Mouse (Mus musculus): ENCODE results near the gene Vcam1.

DNA sequence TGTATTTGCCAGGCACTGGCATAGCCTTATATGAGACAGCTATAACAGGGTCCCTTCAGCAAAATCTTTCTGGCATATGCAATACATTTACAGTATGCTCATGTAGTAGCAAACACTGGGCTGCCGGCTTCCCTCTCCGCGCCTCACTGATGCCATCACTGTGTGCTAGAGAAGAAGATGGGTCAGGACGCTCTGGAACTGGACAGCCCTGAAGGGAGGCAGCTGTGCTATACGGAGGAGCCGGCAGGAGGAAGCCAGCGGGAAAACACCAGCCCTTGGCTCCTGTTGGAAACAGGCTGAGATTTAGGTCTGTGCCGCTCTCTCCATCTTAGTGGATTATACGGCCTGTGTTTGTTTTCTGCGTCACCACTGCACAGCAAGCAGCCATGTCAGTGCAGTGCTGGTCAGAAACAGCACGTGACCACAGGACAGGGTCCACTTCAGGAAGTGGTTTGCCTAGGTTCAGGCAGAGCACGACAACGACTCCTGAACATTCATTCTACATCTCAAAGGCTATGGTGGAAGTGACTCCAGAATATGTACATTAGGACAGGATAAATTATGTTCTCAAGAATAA, 20.7 kb upstream of the Vcam1 start:
- TF ChIP-seq CTCF (IDR thresholded peaks at IDR 0.05; ENCODE audit: insufficient read depth, low read length) = no peak
- no peak for TF ChIP-seq POLR2A (IDR thresholded peaks at IDR 0.05; ENCODE audit: borderline replicate concordance, extremely low read depth, low read depth, low read length)

All from lung, adult 2 months (tissue).